Mouse (Mus musculus): ENCODE measurements around the gene Fmnl1.

The Fmnl1 gene

DNA sequence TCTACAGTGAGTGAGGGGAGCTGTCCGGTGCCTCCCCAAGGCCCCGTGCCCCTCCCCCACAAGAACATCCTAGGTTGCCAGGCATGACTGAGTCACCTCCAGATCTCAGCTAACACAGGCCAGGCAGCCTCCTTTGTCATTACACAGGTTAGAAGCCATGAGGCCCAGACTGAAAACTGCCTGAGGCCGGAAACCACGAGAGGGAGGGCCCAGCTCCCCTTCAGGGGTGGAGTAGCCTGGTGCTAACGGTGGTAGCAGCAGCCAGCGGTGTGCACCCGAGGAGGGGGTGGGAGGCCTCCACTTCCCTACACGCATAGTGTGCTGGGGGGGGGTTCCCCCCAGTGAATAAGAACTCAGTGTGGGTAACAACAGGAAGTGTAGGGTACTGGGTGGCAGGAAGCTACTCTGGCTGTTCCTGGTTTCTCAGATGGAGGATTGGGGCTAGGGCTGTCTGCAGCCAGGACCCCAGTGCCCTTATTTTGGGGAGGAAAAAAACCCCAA lies 4.0 kb downstream of the Fmnl1 start:
- H3K36me3 ChIP-seq (ENCODE audit: insufficient read depth, low read length): no peaks in the 10 kb centered on the region
- no peaks in the 10 kb centered on the region for H3K9me3 ChIP-seq (ENCODE audit: low read length)
- peak overlapping the region; percentile 20; the same call in 1 of the 2 replicates for H3K4me3 ChIP-seq (replicated peaks; ENCODE audit: low read length)
- peaks cover 40% of the 10 kb centered on the region for H3K27me3 ChIP-seq (ENCODE audit: insufficient read depth, low read length)
- H3K4me1 ChIP-seq (replicated peaks; ENCODE audit: low read depth, low read length): peaks cover 83% of the 10 kb centered on the region
- no peak for TF ChIP-seq POU5F1 (IDR thresholded peaks at IDR 0.05; ENCODE audit: borderline replicate concordance, low read length)
- TF ChIP-seq CTCF (conservative IDR thresholded peaks at IDR 0.05; ENCODE audit: low read length): no peak
- TF ChIP-seq NANOG (IDR thresholded peaks at IDR 0.05; ENCODE audit: borderline replicate concordance, low read length): no peak

DNA sequence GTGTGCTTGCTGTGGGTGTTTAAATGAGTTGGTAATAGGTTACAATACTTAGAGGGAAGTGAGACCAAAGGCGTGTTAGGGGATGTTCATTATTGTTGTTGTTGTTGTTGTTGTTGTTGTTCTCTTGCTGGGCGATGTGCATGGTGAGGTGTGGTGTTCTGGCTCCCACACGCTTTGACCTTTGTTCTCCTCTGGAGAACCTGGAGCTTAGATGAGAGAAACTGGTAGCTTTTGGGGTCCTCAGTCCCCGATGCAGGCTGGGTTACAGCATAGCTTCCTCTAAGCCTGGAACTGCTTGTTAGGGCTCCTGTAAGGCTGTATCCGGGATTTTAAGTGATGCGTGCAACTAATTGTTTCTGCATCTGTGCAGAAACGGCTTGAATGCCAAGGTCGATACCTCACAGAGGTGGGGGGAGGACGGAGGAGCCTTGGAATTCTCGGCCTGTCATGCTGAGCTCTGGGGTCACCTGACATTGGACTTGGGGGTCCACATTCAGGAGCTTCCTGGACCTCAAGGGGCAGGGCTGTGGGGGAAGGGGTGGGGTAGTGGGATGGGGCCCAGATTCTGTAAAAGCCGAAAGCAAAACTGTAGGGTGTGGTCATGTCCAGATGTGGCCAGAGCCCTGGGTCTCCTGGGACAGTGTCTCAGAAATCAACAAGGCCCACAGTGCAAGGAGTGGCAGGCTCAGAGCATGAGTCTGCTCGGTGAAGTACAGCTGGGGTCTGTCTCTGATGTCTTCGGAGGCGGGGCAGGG lies 5.0 kb downstream of the Fmnl1 start:
- Histone ChIP-seq H3K27me3 (ENCODE audit: insufficient read depth, low read length) (peaks cover 40% of the 10 kb centered on the region), H3K9me3 (ENCODE audit: low read length) (no peaks in the 10 kb centered on the region), H3K4me3 (replicated peaks; ENCODE audit: low read length) (0 out of 2 replicates have a peak overlapping the region, but pooled peaks have one; percentile 7), H3K4me1 (replicated peaks; ENCODE audit: low read depth, low read length) (peaks cover 78% of the 10 kb centered on the region), H3K36me3 (ENCODE audit: insufficient read depth, low read length) (no peaks in the 10 kb centered on the region)
- no peak for TF ChIP-seq CTCF (conservative IDR thresholded peaks at IDR 0.05; ENCODE audit: low read length)

- peaks cover 33% of the 10 kb centered on the region for H3K27me3 ChIP-seq (ENCODE audit: insufficient read depth, low read length)
- no peaks in the 10 kb centered on the region for H3K36me3 ChIP-seq (ENCODE audit: insufficient read depth, low read length)
- H3K4me1 ChIP-seq (replicated peaks; ENCODE audit: low read depth, low read length): peaks cover 75% of the 10 kb centered on the region
- no peak for TF ChIP-seq POU5F1 (IDR thresholded peaks at IDR 0.05; ENCODE audit: borderline replicate concordance, low read length)
- TF ChIP-seq CTCF (conservative IDR thresholded peaks at IDR 0.05; ENCODE audit: low read length): no peak
- no peak for TF ChIP-seq NANOG (IDR thresholded peaks at IDR 0.05; ENCODE audit: borderline replicate concordance, low read length)
- H3K9me3 ChIP-seq (ENCODE audit: low read length): no peaks in the 10 kb centered on the region
- no peak overlapping the region for H3K4me3 ChIP-seq (replicated peaks; ENCODE audit: low read length)
Observed at GRCm38 (mm10) chr11:103176510-103176909, 5.6 kb downstream of the Fmnl1 start.

DNA sequence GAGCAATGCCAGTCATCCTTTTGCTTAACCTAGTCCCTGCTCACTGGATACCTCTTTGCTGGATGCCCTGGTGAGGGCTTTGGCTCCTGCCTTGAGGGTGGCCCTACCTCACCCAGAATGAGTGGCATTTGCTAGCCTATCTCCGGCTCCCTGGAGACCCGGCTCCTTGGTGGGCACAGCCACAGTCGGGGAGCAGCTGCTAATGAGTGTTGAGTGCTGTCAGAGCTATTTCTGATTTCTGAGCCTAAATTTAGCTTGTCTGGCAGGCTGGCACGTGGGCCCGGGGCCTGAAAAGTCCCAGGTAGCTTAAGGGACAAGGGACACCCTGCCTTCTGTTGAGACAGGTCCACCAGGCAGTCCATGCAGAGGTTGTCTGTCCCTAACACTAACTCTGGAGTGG lies 6.3 kb downstream of the Fmnl1 start:
- no peaks in the 10 kb centered on the region for H3K9me3 ChIP-seq (ENCODE audit: low read length)
- no peak overlapping the region for H3K4me3 ChIP-seq (replicated peaks; ENCODE audit: low read length)
- H3K4me1 ChIP-seq (replicated peaks; ENCODE audit: low read depth, low read length): peaks cover 73% of the 10 kb centered on the region
- H3K36me3 ChIP-seq (ENCODE audit: insufficient read depth, low read length): no peaks in the 10 kb centered on the region
- TF ChIP-seq CTCF (conservative IDR thresholded peaks at IDR 0.05; ENCODE audit: low read length): no peak
- no peak for TF ChIP-seq POU5F1 (IDR thresholded peaks at IDR 0.05; ENCODE audit: borderline replicate concordance, low read length)
- no peak for TF ChIP-seq NANOG (IDR thresholded peaks at IDR 0.05; ENCODE audit: borderline replicate concordance, low read length)
- H3K27me3 ChIP-seq (ENCODE audit: insufficient read depth, low read length): peaks cover 26% of the 10 kb centered on the region

DNA sequence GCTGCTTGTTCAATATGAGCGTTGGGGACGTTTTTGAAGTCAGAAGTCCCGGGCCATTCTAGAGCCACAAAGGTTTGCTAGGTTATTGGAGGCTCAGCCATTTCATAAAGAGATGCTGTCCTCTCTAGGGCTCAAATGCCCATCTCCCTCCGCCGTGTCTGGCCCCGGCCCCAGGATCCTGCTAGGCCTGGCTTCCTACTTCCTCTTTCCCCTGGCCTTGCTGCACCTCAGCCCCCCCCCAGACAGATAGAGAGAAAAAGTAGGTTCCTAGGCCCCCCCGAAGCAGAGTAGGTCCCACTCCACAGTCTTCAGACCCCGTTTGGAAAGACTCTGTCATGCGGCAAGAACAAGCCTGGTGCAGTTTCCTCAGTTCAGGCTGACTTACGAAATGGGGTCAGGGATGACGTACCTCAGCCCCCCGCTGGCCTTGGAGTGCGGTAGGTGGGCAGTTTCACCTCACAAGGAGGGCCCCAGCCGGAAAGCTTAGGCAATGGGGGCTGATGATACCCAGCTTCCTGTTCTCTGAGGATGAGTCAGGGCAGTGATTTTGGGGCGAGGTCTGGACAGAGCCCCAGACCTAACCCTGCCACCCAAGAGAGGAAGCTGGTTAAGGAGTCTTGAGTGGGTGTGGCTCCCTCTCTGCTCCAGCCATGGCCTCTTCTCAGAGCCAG lies 7.0 kb downstream of the Fmnl1 start:
- H3K27me3 ChIP-seq (ENCODE audit: insufficient read depth, low read length): peaks cover 19% of the 10 kb centered on the region
- TF ChIP-seq CTCF (conservative IDR thresholded peaks at IDR 0.05; ENCODE audit: low read length): no peak
- TF ChIP-seq POU5F1 (IDR thresholded peaks at IDR 0.05; ENCODE audit: borderline replicate concordance, low read length): no peak
- TF ChIP-seq NANOG (IDR thresholded peaks at IDR 0.05; ENCODE audit: borderline replicate concordance, low read length): no peak
- no peaks in the 10 kb centered on the region for H3K9me3 ChIP-seq (ENCODE audit: low read length)
- peaks cover 65% of the 10 kb centered on the region for H3K4me1 ChIP-seq (replicated peaks; ENCODE audit: low read depth, low read length)
- no peak overlapping the region for H3K4me3 ChIP-seq (replicated peaks; ENCODE audit: low read length)
- H3K36me3 ChIP-seq (ENCODE audit: insufficient read depth, low read length): no peaks in the 10 kb centered on the region

DNA sequence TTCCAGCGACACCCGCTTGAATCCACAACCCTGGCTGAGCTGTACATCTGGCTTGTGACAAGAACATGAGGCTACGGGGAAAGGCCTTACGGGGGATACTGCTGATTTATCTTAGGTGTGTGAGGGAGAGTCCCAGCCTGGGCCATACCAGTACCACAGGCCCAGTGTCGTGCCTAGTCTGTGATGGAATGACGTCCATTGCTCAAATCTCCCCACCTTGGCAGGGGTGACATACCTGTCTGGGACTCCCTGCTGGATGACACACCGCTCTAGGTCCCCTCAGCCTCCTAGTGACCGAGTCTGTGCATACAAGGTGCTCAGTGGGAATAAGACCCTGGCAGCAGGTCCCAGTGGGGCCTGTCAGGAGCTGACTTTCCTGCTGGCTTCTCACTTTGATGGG lies 7.8 kb downstream of the Fmnl1 start:
- TF ChIP-seq POU5F1 (IDR thresholded peaks at IDR 0.05; ENCODE audit: borderline replicate concordance, low read length): no peak
- no peak for TF ChIP-seq NANOG (IDR thresholded peaks at IDR 0.05; ENCODE audit: borderline replicate concordance, low read length)
- TF ChIP-seq CTCF (conservative IDR thresholded peaks at IDR 0.05; ENCODE audit: low read length): no peak
- Histone ChIP-seq H3K4me1 (replicated peaks; ENCODE audit: low read depth, low read length) (peaks cover 57% of the 10 kb centered on the region), H3K27me3 (ENCODE audit: insufficient read depth, low read length) (peaks cover 11% of the 10 kb centered on the region), H3K36me3 (ENCODE audit: insufficient read depth, low read length) (no peaks in the 10 kb centered on the region), H3K4me3 (replicated peaks; ENCODE audit: low read length) (no peak overlapping the region), H3K9me3 (ENCODE audit: low read length) (no peaks in the 10 kb centered on the region)

DNA sequence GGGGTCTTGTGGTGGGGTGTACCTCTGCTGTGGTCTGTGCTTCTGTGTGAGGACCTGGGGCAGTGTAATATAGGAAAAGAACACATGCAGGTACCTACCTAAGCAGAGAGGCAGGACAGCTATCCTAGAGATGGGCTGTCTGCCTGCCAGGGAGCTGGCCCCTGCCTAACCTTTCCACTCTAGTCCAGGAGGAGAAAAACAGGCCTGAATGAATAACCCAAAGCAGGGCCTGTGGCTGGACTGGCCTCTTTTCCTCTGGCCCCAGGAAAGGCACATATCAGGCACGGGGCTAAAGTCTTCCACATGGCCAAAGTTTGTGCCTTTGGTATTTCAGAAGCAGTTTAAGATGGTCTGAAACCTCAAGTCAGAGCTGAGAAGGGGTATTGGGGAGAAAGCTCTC lies 9.5 kb downstream of the Fmnl1 start:
- H3K4me1 ChIP-seq (replicated peaks; ENCODE audit: low read depth, low read length): peaks cover 40% of the 10 kb centered on the region
- H3K27me3 ChIP-seq (ENCODE audit: insufficient read depth, low read length): peaks cover 9% of the 10 kb centered on the region
- no peak overlapping the region for H3K4me3 ChIP-seq (replicated peaks; ENCODE audit: low read length)
- TF ChIP-seq CTCF (conservative IDR thresholded peaks at IDR 0.05; ENCODE audit: low read length): no peak
- TF ChIP-seq NANOG (IDR thresholded peaks at IDR 0.05; ENCODE audit: borderline replicate concordance, low read length): no peak
- TF ChIP-seq POU5F1 (IDR thresholded peaks at IDR 0.05; ENCODE audit: borderline replicate concordance, low read length): no peak
- no peaks in the 10 kb centered on the region for H3K9me3 ChIP-seq (ENCODE audit: low read length)
- H3K36me3 ChIP-seq (ENCODE audit: insufficient read depth, low read length): no peaks in the 10 kb centered on the region

GRCm38 (mm10) chr11:103181349-103181748 lies 10.4 kb downstream of the Fmnl1 start:
- H3K36me3 ChIP-seq (ENCODE audit: insufficient read depth, low read length): no peaks in the 10 kb centered on the region
- no peaks in the 10 kb centered on the region for H3K9me3 ChIP-seq (ENCODE audit: low read length)
- peaks cover 31% of the 10 kb centered on the region for H3K4me1 ChIP-seq (replicated peaks; ENCODE audit: low read depth, low read length)
- peaks cover 9% of the 10 kb centered on the region for H3K27me3 ChIP-seq (ENCODE audit: insufficient read depth, low read length)
- no peak overlapping the region for H3K4me3 ChIP-seq (replicated peaks; ENCODE audit: low read length)
- TF ChIP-seq NANOG (IDR thresholded peaks at IDR 0.05; ENCODE audit: borderline replicate concordance, low read length) (no peak), POU5F1 (IDR thresholded peaks at IDR 0.05; ENCODE audit: borderline replicate concordance, low read length) (no peak), CTCF (conservative IDR thresholded peaks at IDR 0.05; ENCODE audit: low read length) (no peak)

Data from E14TG2a.4 (cell line).